Mouse (Mus musculus): ENCODE measurements at regions not wholly inside any gene's neighbourhood (a gene's known extent, or its start where the extent isn't known, plus 50 kb on each side); places are given as distances from the start of the nearest gene placed in this dataset.

DNA sequence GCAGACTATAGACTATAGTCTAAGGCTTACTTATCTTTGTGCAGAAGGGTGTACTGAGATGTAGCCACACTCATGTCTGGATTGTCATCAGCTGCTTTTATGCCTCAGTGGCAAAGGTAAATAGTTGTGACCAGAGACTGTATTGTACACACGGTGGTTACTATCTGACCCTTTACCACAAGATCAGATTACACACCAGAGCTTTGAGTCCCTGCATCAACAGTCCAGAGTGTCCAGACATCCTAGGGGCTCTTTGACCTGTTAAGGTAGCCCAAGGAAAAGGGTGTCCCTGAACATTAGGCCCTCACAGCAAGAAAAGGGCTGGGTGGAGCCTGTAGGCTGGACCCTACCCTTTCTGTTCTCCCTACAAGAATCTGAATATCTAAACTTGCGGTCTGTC is 436.4 kb downstream of the Fut8 start:
- no peak for ATAC-seq (ENCODE audit: insufficient number of reproducible peaks, insufficient read depth, low FRiP score, low TSS enrichment)
- WGBS, result 53% methylated on average over 2 of the region's 2 CpGs
- no peak overlapping the region for H3K27ac ChIP-seq
- no peaks in the 10 kb centered on the region for H3K36me3 ChIP-seq
- no peak overlapping the region for H3K4me2 ChIP-seq (replicated peaks)
- H3K4me3 ChIP-seq, result no peak overlapping the region
- H3K27me3 ChIP-seq, result no peaks in the 10 kb centered on the region; the same call in 1 of the 2 replicates
- peaks cover 10% of the 10 kb centered on the region for H3K4me1 ChIP-seq
- H3K9ac ChIP-seq, result no peak overlapping the region
- H3K9me3 ChIP-seq, result no peaks in the 10 kb centered on the region

DNA sequence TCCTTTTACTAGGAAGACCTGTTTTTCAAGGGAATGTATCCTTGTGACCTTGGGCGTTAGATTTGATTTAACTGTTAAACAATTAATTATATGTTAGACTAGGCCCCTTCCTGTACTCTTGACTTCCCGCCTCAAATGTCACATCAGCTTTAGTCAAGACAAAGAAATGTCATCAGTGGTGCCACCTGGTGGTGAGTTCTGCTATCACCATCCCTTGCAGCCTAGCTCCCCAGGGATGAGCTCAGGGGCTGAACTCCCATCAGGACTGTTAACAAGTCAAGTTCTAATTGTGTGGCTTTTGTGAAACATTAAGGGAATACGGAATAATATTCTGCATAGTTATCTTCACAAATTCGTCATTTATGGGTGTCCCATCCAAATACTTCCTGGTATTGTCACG is 436.8 kb downstream of the Fut8 start:
- Histone ChIP-seq H3K27ac (no peak overlapping the region), H3K36me3 (no peaks in the 10 kb centered on the region), H3K9me3 (no peaks in the 10 kb centered on the region), H3K4me2 (replicated peaks) (no peak overlapping the region), H3K27me3 (no peaks in the 10 kb centered on the region; the same call in 1 of the 2 replicates), H3K9ac (no peak overlapping the region), H3K4me3 (no peak overlapping the region), H3K4me1 (peaks cover 10% of the 10 kb centered on the region)
- WGBS, result 76% methylated on average over 5 of the region's 5 CpGs
- no peak for ATAC-seq (ENCODE audit: insufficient number of reproducible peaks, insufficient read depth, low FRiP score, low TSS enrichment)

DNA sequence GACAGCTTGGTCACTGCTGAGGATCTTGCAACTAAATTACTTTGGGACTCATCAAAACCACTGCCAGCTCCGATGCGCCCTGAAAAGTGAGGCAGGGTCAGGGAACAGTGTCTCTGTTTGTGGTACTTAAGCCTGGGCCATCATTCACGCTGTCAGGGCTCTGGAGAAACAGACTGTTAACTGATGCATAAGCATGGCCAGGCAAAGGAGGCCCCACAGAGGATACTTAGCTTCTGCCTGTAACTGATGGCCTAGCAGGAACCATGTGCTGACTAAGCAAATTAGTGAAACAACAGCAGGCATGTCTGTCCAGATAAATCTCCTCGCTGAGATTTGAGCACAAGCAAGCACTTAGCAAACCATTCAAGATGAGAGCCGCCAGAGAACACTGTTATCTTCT is 440.1 kb downstream of the Fut8 start:
- Histone ChIP-seq H3K36me3 (no peaks in the 10 kb centered on the region), H3K9ac (no peak overlapping the region), H3K27ac (no peak overlapping the region), H3K9me3 (no peaks in the 10 kb centered on the region), H3K4me1 (peaks cover 6% of the 10 kb centered on the region), H3K4me3 (no peak overlapping the region), H3K27me3 (no peaks in the 10 kb centered on the region; the same call in 1 of the 2 replicates), H3K4me2 (replicated peaks) (no peak overlapping the region)
- 59% methylated on average over 5 of the region's 5 CpGs for WGBS
- ATAC-seq (ENCODE audit: insufficient number of reproducible peaks, insufficient read depth, low FRiP score, low TSS enrichment), result no peak

DNA sequence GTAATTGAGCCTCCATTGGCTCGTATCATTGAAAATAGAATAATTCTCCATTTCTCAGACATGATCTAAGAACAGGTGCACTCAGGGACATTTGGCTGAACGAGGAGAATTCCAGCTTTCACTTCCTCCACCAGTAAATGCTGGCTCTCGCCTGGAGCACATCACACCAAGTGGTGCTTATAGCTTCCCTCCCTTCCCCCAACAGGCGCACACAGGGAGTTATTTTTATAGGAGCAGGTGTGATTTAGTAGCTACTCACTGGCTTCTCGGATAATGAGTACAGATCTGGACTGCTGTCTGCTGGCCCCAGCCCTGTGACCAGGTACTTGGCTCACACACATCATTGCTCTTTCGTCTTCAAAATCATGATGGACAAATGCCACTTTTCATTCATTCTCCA is 456.2 kb downstream of the Fut8 start:
- no peak overlapping the region for H3K9ac ChIP-seq
- H3K4me3 ChIP-seq, result no peak overlapping the region
- 70% methylated on average over 6 of the region's 6 CpGs for WGBS
- H3K27me3 ChIP-seq, result no peaks in the 10 kb centered on the region
- H3K4me1 ChIP-seq, result no peaks in the 10 kb centered on the region
- no peak overlapping the region for H3K4me2 ChIP-seq (replicated peaks)
- no peak for ATAC-seq (ENCODE audit: insufficient number of reproducible peaks, insufficient read depth, low FRiP score, low TSS enrichment)
- no peaks in the 10 kb centered on the region for H3K36me3 ChIP-seq
- H3K9me3 ChIP-seq, result no peaks in the 10 kb centered on the region
- H3K27ac ChIP-seq, result no peak overlapping the region

DNA sequence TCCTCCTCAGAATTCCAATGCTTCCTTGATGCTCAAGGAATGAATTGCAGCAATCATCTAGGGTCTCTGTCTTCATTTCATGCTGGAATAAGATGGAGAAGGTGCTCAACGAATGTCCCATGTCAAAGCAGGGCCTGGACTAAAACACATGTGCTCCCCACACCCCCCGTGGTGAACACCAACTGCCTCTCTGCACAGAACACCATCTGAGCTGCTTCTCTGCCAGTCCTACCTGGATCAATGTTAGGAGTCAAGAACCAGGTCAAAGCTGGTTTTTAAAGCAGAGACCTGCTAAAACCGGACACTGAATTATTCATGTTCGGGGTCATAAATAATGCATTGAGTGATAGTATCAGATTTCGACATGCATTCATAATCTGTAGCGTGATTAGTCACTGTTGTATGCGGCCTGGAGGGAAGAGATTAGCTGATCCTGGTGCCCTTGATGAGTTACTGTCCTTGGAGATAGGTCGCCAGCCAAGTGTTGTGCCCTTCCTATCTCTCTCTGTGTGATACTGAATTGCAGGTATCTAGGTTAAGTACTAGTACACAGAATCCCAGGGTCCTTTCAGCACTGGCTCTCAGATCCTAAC is 458.2 kb downstream of the Fut8 start:
- no peak overlapping the region for H3K27ac ChIP-seq
- H3K36me3 ChIP-seq, result no peaks in the 10 kb centered on the region
- 79% methylated on average over 8 of the region's 8 CpGs for WGBS
- no peak overlapping the region for H3K9ac ChIP-seq
- ATAC-seq (ENCODE audit: insufficient number of reproducible peaks, insufficient read depth, low FRiP score, low TSS enrichment), result no peak
- H3K4me1 ChIP-seq, result no peaks in the 10 kb centered on the region
- no peaks in the 10 kb centered on the region for H3K27me3 ChIP-seq
- no peaks in the 10 kb centered on the region for H3K9me3 ChIP-seq
- H3K4me3 ChIP-seq, result no peak overlapping the region
- H3K4me2 ChIP-seq (replicated peaks), result no peak overlapping the region

DNA sequence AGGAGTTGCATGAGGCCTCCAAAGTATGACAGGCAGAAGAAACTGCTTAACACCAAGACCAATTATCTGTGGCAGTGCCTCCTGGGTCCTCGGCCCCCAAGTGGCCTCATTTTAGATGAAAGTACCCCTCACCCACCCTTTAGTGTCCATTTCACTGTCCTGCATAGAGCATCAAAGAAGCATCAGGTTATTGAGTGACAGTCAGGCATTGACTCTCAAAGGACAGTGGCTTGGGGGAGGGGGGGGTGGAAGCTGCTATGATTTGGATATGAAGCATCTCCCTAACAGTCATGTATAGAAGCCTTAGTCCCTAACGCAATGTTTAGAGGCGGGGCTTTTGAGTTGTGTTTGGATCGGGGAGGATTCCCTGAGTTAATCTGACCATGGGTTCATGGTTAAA is 458.7 kb downstream of the Fut8 start:
- WGBS, result 82% methylated on average over 4 of the region's 4 CpGs
- H3K9ac ChIP-seq, result no peak overlapping the region
- no peak for ATAC-seq (ENCODE audit: insufficient number of reproducible peaks, insufficient read depth, low FRiP score, low TSS enrichment)
- no peaks in the 10 kb centered on the region for H3K27me3 ChIP-seq
- H3K9me3 ChIP-seq, result no peaks in the 10 kb centered on the region
- H3K4me1 ChIP-seq, result no peaks in the 10 kb centered on the region
- H3K4me3 ChIP-seq, result no peak overlapping the region
- H3K27ac ChIP-seq, result no peak overlapping the region
- H3K4me2 ChIP-seq (replicated peaks), result no peak overlapping the region
- no peaks in the 10 kb centered on the region for H3K36me3 ChIP-seq

DNA sequence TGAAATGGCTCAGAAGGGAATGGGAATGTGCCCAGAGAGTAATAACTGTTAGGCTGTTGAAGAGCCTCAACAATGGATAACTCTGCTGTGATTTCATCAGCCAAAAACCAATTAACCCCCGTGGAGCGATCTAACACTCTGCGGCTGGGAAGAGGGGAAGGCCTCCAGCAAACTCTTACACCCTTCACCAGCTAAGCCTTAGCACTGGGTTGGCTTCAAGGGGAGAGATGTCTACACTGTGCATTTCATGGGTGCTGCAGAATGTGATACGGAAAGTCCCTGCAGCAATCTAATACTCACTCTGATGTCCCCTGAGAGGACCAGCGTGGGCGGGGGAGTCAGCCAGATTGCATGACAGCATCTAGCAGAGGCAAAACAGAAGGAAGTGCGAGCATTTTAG is 460.2 kb downstream of the Fut8 start:
- H3K9me3 ChIP-seq, result no peaks in the 10 kb centered on the region
- WGBS, result 71% methylated on average over 7 of the region's 7 CpGs
- H3K9ac ChIP-seq, result no peak overlapping the region

DNA sequence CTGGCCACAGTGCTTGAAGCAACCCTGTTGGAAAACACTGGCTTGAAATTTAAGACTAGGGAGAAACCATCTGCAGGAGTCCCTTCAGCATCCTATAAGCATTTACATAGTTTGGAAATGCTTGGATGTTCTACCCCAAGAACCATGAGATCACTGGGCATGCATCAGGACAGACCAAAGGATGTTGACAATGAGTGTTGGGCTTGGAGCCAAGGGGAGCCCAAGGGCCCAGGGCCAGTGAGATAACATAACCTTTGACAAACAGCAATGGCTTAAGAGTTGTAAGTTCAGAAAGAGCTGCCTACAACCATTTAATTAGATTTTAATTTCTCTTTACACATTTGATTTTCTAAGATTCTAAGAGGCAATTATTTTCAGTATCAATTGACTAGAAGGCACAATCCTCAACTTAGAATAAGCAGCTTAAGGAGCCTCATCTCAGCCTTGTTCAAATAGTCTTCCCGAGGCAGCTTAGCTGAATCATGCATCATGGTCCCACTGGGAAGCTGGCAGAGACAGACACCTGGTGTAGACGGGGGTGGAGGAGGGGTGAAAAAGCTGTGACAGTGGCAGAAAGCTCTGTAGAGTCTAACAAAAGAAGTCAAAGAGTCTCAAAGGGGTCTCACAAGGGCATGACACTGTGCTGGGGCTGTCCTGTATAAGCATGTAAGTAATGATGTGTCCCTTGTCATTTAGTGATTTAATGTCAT is 462.1 kb downstream of the Fut8 start:
- Histone ChIP-seq H3K36me3 (no peaks in the 10 kb centered on the region), H3K9ac (no peak overlapping the region), H3K4me2 (replicated peaks) (no peak overlapping the region), H3K9me3 (no peaks in the 10 kb centered on the region), H3K27me3 (no peaks in the 10 kb centered on the region), H3K4me1 (no peaks in the 10 kb centered on the region), H3K4me3 (no peak overlapping the region), H3K27ac (no peak overlapping the region)
- WGBS, result 42% methylated on average over 2 of the region's 2 CpGs
- ATAC-seq (ENCODE audit: insufficient number of reproducible peaks, insufficient read depth, low FRiP score, low TSS enrichment), result no peak

More for the DNA sequence above, 460.2 kb downstream of the Fut8 start:
- no peaks in the 10 kb centered on the region for H3K27me3 ChIP-seq
- no peak for ATAC-seq (ENCODE audit: insufficient number of reproducible peaks, insufficient read depth, low FRiP score, low TSS enrichment)
- H3K4me3 ChIP-seq, result no peak overlapping the region
- no peaks in the 10 kb centered on the region for H3K4me1 ChIP-seq
- H3K36me3 ChIP-seq, result no peaks in the 10 kb centered on the region
- no peak overlapping the region for H3K4me2 ChIP-seq (replicated peaks)
- H3K27ac ChIP-seq, result no peak overlapping the region

DNA sequence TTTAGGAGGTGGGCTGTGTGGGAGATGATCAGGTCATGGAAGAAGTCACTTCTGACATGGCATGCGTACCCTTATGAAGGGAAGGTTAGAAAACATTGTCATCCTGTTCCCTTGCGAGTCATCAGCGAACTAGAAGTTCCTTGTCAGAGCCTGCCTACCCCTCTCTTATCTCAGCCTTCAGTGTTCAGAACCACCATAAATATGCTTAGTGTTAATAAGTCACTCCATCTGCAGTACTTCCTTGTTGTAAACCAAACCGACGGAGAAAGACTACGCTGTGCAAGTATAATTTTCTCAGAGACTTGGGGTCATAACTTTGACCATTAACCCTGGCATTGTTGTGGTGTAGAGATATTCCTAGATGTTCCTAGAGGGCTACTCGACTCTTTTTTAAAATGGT is 477.6 kb downstream of the Fut8 start:
- no peak for ATAC-seq (ENCODE audit: insufficient number of reproducible peaks, insufficient read depth, low FRiP score, low TSS enrichment)
- no peak overlapping the region for H3K4me3 ChIP-seq
- 74% methylated on average over 7 of the region's 7 CpGs for WGBS

DNA sequence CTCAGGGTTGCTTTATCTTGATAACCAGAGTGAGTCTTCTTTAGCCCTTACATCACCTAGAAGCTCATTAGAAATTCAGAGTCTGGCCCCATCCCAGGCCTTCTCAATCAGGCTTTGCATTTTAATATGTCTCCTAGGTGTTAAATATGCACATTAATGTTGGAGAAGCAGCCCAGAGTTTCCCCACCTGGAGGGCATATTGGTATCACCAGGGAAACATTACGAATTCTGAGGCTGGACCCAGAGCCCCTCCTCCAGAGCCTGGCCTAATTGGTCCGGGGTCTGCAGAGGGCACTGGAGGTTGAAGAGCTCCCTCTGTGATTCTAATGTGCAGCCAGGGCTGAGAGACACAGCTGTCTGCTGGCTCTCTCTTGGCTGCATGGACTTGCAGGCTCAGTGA is 478.1 kb downstream of the Fut8 start:
- ATAC-seq (ENCODE audit: insufficient number of reproducible peaks, insufficient read depth, low FRiP score, low TSS enrichment), result no peak
- WGBS, result 24% methylated on average over 2 of the region's 2 CpGs
- Histone ChIP-seq H3K9ac (no peak overlapping the region), H3K4me1 (no peaks in the 10 kb centered on the region), H3K9me3 (no peaks in the 10 kb centered on the region), H3K27ac (no peak overlapping the region), H3K4me3 (no peak overlapping the region), H3K4me2 (replicated peaks) (no peak overlapping the region), H3K27me3 (no peaks in the 10 kb centered on the region), H3K36me3 (no peaks in the 10 kb centered on the region)

More for the DNA sequence above, 477.6 kb downstream of the Fut8 start:
- no peaks in the 10 kb centered on the region for H3K4me1 ChIP-seq
- H3K27ac ChIP-seq, result no peak overlapping the region
- no peak overlapping the region for H3K9ac ChIP-seq
- H3K27me3 ChIP-seq, result no peaks in the 10 kb centered on the region
- no peak overlapping the region for H3K4me2 ChIP-seq (replicated peaks)
- H3K36me3 ChIP-seq, result no peaks in the 10 kb centered on the region
- no peaks in the 10 kb centered on the region for H3K9me3 ChIP-seq

DNA sequence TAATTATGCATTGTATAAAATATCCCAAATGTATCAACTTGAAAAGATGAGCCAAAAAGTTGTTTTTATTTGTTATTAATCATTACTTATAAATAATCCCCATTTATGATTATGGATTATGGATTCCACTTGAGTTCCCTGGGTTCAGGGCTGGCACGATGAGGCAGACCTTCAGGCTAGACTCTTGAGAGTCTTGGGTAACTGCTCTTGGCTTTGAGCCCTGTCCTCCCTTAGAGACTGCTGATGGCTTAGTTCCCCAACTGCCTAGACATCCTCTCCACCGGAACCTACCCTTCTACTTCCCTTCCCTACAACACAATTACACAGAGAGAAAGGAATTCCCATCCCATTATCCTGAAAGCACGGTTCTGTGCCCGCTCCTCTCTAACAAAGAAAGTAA is 466.3 kb upstream of the Gm6657 start:
- WGBS, result 58% methylated on average over 4 of the region's 4 CpGs
- no peak for ATAC-seq (ENCODE audit: insufficient number of reproducible peaks, insufficient read depth, low FRiP score, low TSS enrichment)

DNA sequence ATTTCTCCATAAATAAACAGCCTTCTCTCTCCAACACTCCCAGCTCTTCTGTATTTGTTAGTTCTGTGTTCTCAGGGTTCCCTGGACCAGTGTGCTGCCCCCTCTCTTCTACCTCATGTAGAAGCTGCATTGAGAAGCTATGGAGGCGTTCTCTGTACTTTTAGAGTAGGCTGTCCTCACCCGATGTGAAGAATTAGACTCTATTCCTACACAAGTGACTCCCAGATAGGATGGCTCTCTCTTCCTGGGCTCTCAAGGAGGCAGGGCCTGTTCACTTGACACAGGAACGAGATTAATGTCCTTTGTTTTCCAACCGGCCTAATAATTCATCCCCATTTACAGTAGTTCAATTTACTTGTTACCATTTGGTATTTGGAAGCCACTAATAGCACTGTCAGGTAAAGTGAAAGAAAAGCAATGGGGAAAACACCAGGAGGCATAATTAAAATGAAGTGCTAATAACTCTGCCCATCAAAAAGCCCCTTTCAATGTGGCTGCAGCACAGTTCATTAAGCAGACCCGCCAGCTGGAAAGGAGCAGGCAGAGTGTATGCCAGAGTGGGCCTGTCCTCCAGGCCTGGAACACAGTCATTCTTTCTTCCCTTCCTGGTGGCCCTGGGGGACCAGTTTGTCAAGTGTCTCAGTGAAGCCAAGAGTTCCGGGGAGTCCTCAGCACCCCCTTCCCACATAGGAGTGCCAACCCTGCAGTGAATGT is 454.8 kb upstream of the Gm6657 start:
- ATAC-seq (ENCODE audit: insufficient number of reproducible peaks, insufficient read depth, low FRiP score, low TSS enrichment), result no peak
- Histone ChIP-seq H3K4me3 (no peak overlapping the region), H3K9ac (no peak overlapping the region), H3K4me1 (no peaks in the 10 kb centered on the region), H3K27ac (no peak overlapping the region), H3K27me3 (no peaks in the 10 kb centered on the region), H3K4me2 (replicated peaks) (no peak overlapping the region), H3K9me3 (no peaks in the 10 kb centered on the region), H3K36me3 (no peaks in the 10 kb centered on the region)
- 69% methylated on average over 6 of the region's 6 CpGs for WGBS

More for the DNA sequence above, 466.3 kb upstream of the Gm6657 start:
- H3K36me3 ChIP-seq, result no peaks in the 10 kb centered on the region
- no peaks in the 10 kb centered on the region for H3K9me3 ChIP-seq
- no peak overlapping the region for H3K4me3 ChIP-seq
- no peaks in the 10 kb centered on the region for H3K27me3 ChIP-seq
- no peaks in the 10 kb centered on the region for H3K4me1 ChIP-seq
- no peak overlapping the region for H3K27ac ChIP-seq
- H3K4me2 ChIP-seq (replicated peaks), result no peak overlapping the region
- H3K9ac ChIP-seq, result no peak overlapping the region
